Mouse (Mus musculus): ENCODE results near the gene Hdac9.

DNA sequence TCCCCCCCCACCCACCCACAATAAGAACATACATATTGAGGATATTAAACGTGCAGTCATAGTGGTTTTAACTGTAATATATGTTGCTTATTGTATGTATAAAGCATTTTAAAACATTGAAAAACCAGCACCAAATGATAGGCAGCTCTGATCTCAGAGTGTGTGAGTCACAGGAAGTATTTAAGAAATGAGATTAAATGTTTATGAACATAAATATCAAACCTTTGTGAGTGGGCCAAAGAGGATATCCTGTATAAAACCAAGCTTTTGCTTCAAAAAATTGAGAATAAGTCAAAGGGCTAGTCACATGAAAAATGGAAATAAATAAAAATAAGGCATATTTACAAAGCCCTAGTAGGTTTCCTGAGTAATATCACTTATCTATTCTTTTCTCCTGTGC is 667.7 kb downstream of the Hdac9 start:
- TF ChIP-seq CTCF (IDR thresholded peaks at IDR 0.05; ENCODE audit: borderline replicate concordance, extremely low read depth, insufficient read depth, insufficient read length) = no peak
- no peak for TF ChIP-seq POLR2A (IDR thresholded peaks at IDR 0.05; ENCODE audit: borderline replicate concordance, extremely low read depth, insufficient read depth, insufficient read length, poor library complexity, severe bottlenecking)

Data from brain, embryonic 14.5 days (tissue).